Mouse (Mus musculus): Measurements from ENCODE around the gene Dusp7. TPM values are rescaled to one million over a fixed set of nuclear protein-coding genes. Genes with fewer than 3 reads are reported as not detected.

Gene Dusp7
- polyA plus RNA-seq, 1 experiment: 20.0 TPM

GRCm38 (mm10) chr9:106413606-106414005, 45.2 kb downstream of the Dusp7 start:
- 81% methylated on average over 5 of the region's 5 CpGs for WGBS
- H3K4me1 ChIP-seq (ENCODE audit: control insufficient read depth, insufficient read depth, insufficient read length, low read length): no peaks in the 10 kb centered on the region
- no peak overlapping the region for H3K4me3 ChIP-seq (ENCODE audit: low read depth, low read length)
- TF ChIP-seq POLR2A (IDR thresholded peaks at IDR 0.05; ENCODE audit: low read depth, low read length): no peak
- TF ChIP-seq CTCF (IDR thresholded peaks at IDR 0.05; ENCODE audit: extremely low read depth, insufficient read length, insufficient replicate concordance, low read depth, low read length): no peak
- peaks cover 5% of the 10 kb centered on the region; the same call in 1 of the 2 replicates for H3K27me3 ChIP-seq (ENCODE audit: control insufficient read depth, insufficient read depth, low read length)
- H3K27ac ChIP-seq (ENCODE audit: insufficient read depth, low read depth, low read length): no peak overlapping the region
- no peaks in the 10 kb centered on the region for H3K36me3 ChIP-seq (ENCODE audit: control insufficient read depth, insufficient read depth, low read length)

GRCm38 (mm10) chr9:106416826-106417225, 48.4 kb downstream of the Dusp7 start:
- no peak overlapping the region for H3K27ac ChIP-seq (ENCODE audit: insufficient read depth, low read depth, low read length)
- no peak overlapping the region for H3K4me3 ChIP-seq (ENCODE audit: low read depth, low read length)
- H3K27me3 ChIP-seq (ENCODE audit: control insufficient read depth, insufficient read depth, low read length): peaks cover 6% of the 10 kb centered on the region; the same call in 1 of the 2 replicates
- WGBS: 88% methylated on average over 6 of the region's 6 CpGs
- TF ChIP-seq CTCF (IDR thresholded peaks at IDR 0.05; ENCODE audit: extremely low read depth, insufficient read length, insufficient replicate concordance, low read depth, low read length): no peak
- no peak for TF ChIP-seq POLR2A (IDR thresholded peaks at IDR 0.05; ENCODE audit: low read depth, low read length)
- H3K36me3 ChIP-seq (ENCODE audit: control insufficient read depth, insufficient read depth, low read length): no peaks in the 10 kb centered on the region
- H3K4me1 ChIP-seq (ENCODE audit: control insufficient read depth, insufficient read depth, insufficient read length, low read length): no peaks in the 10 kb centered on the region

GRCm38 (mm10) chr9:106417841-106418625, 49.6 kb downstream of the Dusp7 start:
- WGBS: 21% methylated on average over 29 of the region's 29 CpGs
- H3K27me3 ChIP-seq (ENCODE audit: control insufficient read depth, insufficient read depth, low read length): peaks cover 6% of the 10 kb centered on the region; the same call in 1 of the 2 replicates
- no peaks in the 10 kb centered on the region for H3K4me1 ChIP-seq (ENCODE audit: control insufficient read depth, insufficient read depth, insufficient read length, low read length)
- no peaks in the 10 kb centered on the region for H3K36me3 ChIP-seq (ENCODE audit: control insufficient read depth, insufficient read depth, low read length)
- 0 out of 2 replicates have a peak overlapping the region, but pooled peaks have one; percentile 7 for H3K4me3 ChIP-seq (ENCODE audit: low read depth, low read length)
- no peak overlapping the region for H3K27ac ChIP-seq (ENCODE audit: insufficient read depth, low read depth, low read length)
- TF ChIP-seq CTCF (IDR thresholded peaks at IDR 0.05; ENCODE audit: extremely low read depth, insufficient read length, insufficient replicate concordance, low read depth, low read length) (no peak), POLR2A (IDR thresholded peaks at IDR 0.05; ENCODE audit: low read depth, low read length) (no peak)

GRCm38 (mm10) chr9:106420608-106421007, 52.2 kb downstream of the Dusp7 start:
- no peak for TF ChIP-seq POLR2A (IDR thresholded peaks at IDR 0.05; ENCODE audit: low read depth, low read length)
- no peak for TF ChIP-seq CTCF (IDR thresholded peaks at IDR 0.05; ENCODE audit: extremely low read depth, insufficient read length, insufficient replicate concordance, low read depth, low read length)
- 8% methylated on average over 2 of the region's 2 CpGs for WGBS
- no peak overlapping the region for H3K27ac ChIP-seq (ENCODE audit: insufficient read depth, low read depth, low read length)
- no peaks in the 10 kb centered on the region for H3K36me3 ChIP-seq (ENCODE audit: control insufficient read depth, insufficient read depth, low read length)
- no peaks in the 10 kb centered on the region for H3K4me1 ChIP-seq (ENCODE audit: control insufficient read depth, insufficient read depth, insufficient read length, low read length)
- H3K27me3 ChIP-seq (ENCODE audit: control insufficient read depth, insufficient read depth, low read length): peaks cover 6% of the 10 kb centered on the region; the same call in 1 of the 2 replicates
- H3K4me3 ChIP-seq (ENCODE audit: low read depth, low read length): no peak overlapping the region

- H3K36me3 ChIP-seq (ENCODE audit: control insufficient read depth, insufficient read depth, low read length): no peaks in the 10 kb centered on the region
- no peaks in the 10 kb centered on the region for H3K4me1 ChIP-seq (ENCODE audit: control insufficient read depth, insufficient read depth, insufficient read length, low read length)
- 18% methylated on average over 18 of the region's 18 CpGs for WGBS
- TF ChIP-seq POLR2A (IDR thresholded peaks at IDR 0.05; ENCODE audit: low read depth, low read length) (no peak), CTCF (IDR thresholded peaks at IDR 0.05; ENCODE audit: extremely low read depth, insufficient read length, insufficient replicate concordance, low read depth, low read length) (no peak)
- H3K27ac ChIP-seq (ENCODE audit: insufficient read depth, low read depth, low read length): no peak overlapping the region
- no peak overlapping the region for H3K4me3 ChIP-seq (ENCODE audit: low read depth, low read length)
- peaks cover 6% of the 10 kb centered on the region; the same call in 1 of the 2 replicates for H3K27me3 ChIP-seq (ENCODE audit: control insufficient read depth, insufficient read depth, low read length)
Observed at GRCm38 (mm10) chr9:106421033-106421864, 52.8 kb downstream of the Dusp7 start.

- peaks cover 6% of the 10 kb centered on the region; the same call in 1 of the 2 replicates for H3K27me3 ChIP-seq (ENCODE audit: control insufficient read depth, insufficient read depth, low read length)
- WGBS: 1% methylated on average over 3 of the region's 3 CpGs
- H3K4me1 ChIP-seq (ENCODE audit: control insufficient read depth, insufficient read depth, insufficient read length, low read length): no peaks in the 10 kb centered on the region
- H3K36me3 ChIP-seq (ENCODE audit: control insufficient read depth, insufficient read depth, low read length): no peaks in the 10 kb centered on the region
- no peak overlapping the region for H3K4me3 ChIP-seq (ENCODE audit: low read depth, low read length)
- no peak overlapping the region for H3K27ac ChIP-seq (ENCODE audit: insufficient read depth, low read depth, low read length)
- TF ChIP-seq POLR2A (IDR thresholded peaks at IDR 0.05; ENCODE audit: low read depth, low read length): no peak
- TF ChIP-seq CTCF (IDR thresholded peaks at IDR 0.05; ENCODE audit: extremely low read depth, insufficient read length, insufficient replicate concordance, low read depth, low read length): peak; percentile 78; the same call in 1 of the 2 replicates
Observed at GRCm38 (mm10) chr9:106421865-106422160, 53.4 kb downstream of the Dusp7 start.

Other genes starting within 250 kb of the Dusp7 start
- 11.7 and 20.9 TPM in 2 replicates for gene Glyctk, start 210.5 kb upstream of the Dusp7 start, polyA plus RNA-seq (2012; rRNA removed)
- 16.9 and 33.1 TPM in 2 replicates for gene Wdr82, start 197.7 kb upstream of the Dusp7 start, polyA plus RNA-seq (2012; rRNA removed)
- gene Ppm1m, start 168.9 kb upstream of the Dusp7 start, polyA plus RNA-seq (2012; rRNA removed): 10.7 and 14.9 TPM in 2 replicates
- 13.7 and 21.2 TPM in 2 replicates for gene Twf2, start 165.5 kb upstream of the Dusp7 start, polyA plus RNA-seq (2012; rRNA removed)
- 3.3 and 3.8 TPM in 2 replicates for gene Tlr9, start 146.0 kb upstream of the Dusp7 start, polyA plus RNA-seq (2012; rRNA removed)
- 117 and 156 TPM in 2 replicates for gene Alas1, start 120.0 kb upstream of the Dusp7 start, polyA plus RNA-seq (2012; rRNA removed)
- 6.5 and 14.9 TPM in 2 replicates for gene Poc1a, start 87.6 kb upstream of the Dusp7 start, polyA plus RNA-seq (2012; rRNA removed)
- 259 and 390 TPM in 2 replicates for gene Rpl29, start 60.8 kb downstream of the Dusp7 start, polyA plus RNA-seq (2012; rRNA removed)
- gene Acy1, start 69.7 kb downstream of the Dusp7 start, polyA plus RNA-seq (2012; rRNA removed): 45.3 and 120 TPM in 2 replicates
- 40.3 and 53.1 TPM in 2 replicates for gene Abhd14b, start 78.8 kb downstream of the Dusp7 start, polyA plus RNA-seq (2012; rRNA removed)
- 17.2 and 28.9 TPM in 2 replicates for gene Abhd14a, start 79.0 kb downstream of the Dusp7 start, polyA plus RNA-seq (2012; rRNA removed)
- gene Pcbp4, start 84.7 kb downstream of the Dusp7 start, polyA plus RNA-seq (2012; rRNA removed): 20.4 and 21.1 TPM in 2 replicates
- gene Gpr62, start 97.3 kb downstream of the Dusp7 start, polyA plus RNA-seq (2012; rRNA removed): 0.09 and 0.39 TPM in 2 replicates
- 11.1 and 18.3 TPM in 2 replicates for gene Rrp9, start 107.3 kb downstream of the Dusp7 start, polyA plus RNA-seq (2012; rRNA removed)
- gene Parp3, start 108.3 kb downstream of the Dusp7 start, polyA plus RNA-seq (2012; rRNA removed): 13.5 and 19.5 TPM in 2 replicates
- not detected in 2 replicates for gene Iqcf1, start 131.3 kb downstream of the Dusp7 start, polyA plus RNA-seq (2012; rRNA removed)
- not detected in 2 replicates for gene Iqcf5, start 145.9 kb downstream of the Dusp7 start, polyA plus RNA-seq (2012; rRNA removed)
- gene Iqcf3, start 193.0 kb downstream of the Dusp7 start, polyA plus RNA-seq (2012; rRNA removed): not detected in 2 replicates
- not detected in 2 replicates for gene Iqcf4, start 202.4 kb downstream of the Dusp7 start, polyA plus RNA-seq (2012; rRNA removed)